Mouse (Mus musculus): ENCODE results near the gene Rcl1.
A peak's percentile ranks its signal among the peaks of the same experiment; 100 is the strongest.

Gene Rcl1

DNA sequence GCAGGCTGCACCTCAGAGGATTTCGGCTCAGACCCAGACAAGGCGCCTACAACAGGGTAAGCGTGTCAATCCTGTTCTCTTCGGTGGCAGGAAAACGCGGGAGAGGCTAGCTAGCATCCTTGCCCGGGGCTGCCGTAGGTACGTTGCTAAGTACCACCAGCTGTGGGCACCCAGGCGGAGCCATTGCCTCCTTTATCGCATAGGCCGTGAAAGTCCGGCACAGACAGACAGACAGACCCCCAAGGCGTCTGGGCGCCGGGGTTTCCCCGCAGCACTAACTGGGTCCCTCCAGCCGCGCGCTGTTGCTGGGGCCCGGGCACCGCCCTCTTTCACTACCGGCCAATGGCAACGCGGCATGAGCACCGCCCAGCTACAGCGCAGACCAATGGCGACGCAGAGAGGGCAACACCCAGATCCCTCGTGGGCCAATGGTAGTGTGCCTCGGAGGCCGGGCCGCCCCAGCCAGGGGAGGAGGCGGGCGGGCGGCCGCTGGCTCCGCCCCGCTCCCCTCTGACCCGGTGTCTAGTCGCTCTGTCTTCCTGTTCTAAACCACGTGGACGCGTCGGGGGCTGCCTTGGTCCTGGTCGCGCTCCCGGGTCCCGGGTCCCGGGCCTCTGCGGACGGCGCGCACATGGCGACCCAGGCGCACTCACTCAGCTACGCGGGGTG lies at the start of gene Rcl1:
TSS of gene Rcl1 (plus strand) at position 502 of the 669 bp plus-strand sequence.
- peak; percentile 93 for DNase-seq (ENCODE audit: low spot score)

DNA sequence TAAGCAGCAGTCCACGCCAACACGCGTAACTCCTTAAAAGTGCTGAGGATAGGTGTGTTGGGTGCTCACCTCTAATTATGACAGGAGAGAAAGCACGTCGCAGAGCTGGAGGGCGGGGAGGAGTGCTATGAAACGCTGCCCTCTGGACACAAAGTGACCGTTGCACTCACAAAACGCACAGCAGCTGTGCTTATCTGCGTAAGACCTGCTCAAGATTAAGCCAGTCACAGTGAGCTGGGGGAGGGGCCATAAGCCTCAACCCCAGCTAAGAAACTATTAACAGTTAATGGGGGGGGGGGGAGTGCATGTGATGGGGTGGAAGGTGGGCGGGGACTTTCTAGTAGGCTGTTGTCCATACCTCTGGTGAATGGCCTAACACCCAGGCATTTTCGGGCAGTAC lies 48.4 kb upstream of the Rcl1 start:
- no peak for DNase-seq (ENCODE audit: low spot score)

DNA sequence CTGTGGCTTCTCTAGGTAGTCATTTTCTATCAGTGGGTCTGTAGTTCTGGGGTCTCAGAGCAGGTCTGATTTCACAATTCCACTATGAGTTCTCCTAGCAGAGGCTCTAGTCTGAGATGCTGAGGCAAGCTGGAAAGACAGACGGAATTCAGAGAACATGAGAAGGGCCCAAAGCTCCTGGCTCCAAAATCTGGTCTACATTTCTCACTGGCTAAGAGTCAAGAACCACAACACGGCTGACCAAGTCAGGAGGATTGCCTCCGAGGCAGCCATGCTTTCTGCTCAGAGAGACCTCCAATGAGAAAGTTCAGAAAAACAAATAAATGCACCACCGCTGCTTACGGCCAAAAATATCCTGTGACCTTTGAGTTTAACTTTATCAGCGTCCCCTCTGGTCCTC lies 46.6 kb upstream of the Rcl1 start:
- no peak for DNase-seq (ENCODE audit: low spot score)

DNA sequence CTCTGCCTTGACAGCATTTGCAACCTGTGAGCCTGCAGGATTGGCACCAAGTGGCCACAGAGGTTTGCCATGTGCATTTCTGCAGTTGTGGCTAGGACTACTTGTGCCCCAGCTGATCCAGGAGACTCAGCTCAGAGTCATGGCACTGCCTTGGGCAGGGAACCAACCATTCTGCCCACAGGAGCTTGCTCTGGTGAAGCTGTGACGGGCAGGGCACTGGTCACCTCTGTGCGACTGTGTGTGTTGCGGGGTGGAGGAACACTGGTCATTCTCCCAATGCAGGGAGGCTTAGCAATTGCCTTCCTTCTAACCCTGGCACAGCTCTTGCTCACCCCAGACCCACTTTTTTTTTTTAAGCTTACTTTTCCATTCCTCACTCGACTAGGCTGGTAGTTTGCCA lies 45.7 kb upstream of the Rcl1 start:
- no peak for DNase-seq (ENCODE audit: low spot score)

DNA sequence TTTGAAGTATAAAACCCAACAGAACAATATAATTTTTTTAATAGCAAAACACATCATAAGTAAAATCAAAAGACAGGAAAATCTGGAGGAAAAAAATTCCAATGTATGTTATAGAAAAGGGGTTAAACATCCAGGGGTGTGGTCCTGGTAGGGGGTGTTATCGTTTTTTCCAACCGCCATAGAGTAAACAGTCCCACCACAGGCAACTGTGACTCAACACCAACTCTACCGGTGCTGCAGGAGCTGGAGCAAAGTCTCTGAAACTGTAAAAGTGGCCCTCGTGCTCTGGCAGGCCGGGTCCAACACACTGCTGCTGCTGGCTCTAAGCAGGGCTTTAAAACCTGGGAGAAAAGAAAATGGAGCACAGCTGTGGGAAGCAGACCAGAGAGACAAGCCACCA lies 42.4 kb upstream of the Rcl1 start:
- DNase-seq (ENCODE audit: low spot score): no peak

DNA sequence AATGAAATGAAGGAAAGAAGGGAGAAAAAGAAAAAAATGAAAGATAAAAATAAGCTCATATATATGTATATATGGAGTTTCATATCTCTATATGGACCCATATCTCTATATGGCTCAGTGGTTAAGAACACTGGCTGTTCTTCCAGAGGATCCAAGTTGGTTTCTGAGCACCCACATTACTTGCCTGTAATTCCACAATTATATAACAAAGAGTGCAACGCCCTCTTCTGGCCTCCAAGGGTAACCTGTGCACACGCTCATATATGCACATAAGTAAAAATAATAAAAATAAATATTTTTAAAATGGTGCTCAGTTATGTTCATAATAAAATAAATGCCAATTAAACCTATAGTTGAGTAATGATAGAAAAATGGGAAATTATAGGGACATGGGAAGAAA lies 41.5 kb upstream of the Rcl1 start:
- no peak for DNase-seq (ENCODE audit: low spot score)

DNA sequence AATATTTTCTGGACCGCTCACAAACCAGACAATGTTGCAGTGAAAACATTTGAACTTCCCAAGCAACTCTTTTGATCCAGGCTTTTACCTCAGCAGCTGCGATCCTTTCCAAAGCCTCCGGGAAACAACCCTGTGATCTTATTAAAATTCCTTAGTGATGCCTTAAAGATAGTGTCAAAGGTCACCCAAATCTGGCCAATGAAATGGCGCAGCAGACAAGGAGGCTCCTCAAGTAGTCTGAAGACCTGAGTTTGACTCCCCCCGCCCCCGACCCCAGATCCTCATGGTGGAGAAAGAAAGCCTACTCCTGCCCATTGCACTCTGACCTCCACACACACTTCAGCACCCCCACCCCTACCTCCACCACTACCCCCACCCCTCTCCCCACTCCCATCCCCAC lies 40.9 kb upstream of the Rcl1 start:
- DNase-seq (ENCODE audit: low spot score): no peak

DNA sequence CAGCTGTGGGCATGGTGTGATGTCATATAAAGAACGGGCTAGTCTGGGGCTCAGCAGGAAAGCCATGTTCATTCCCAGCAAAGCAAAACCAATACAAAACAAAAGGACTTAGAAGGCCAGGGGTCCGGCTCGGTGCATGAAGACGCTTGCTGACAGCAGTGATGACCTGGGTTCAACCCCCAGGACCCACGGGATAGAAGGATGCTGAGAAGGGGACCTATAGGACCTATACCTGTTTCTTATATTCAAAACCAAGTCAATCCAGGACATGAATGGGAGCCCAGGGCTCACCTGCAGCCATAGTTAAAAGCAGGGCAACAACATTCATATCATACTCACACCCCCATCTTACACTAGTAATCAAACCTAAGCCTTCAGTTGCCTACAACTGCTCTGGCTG lies 38.2 kb upstream of the Rcl1 start:
- no peak for DNase-seq (ENCODE audit: low spot score)

DNA sequence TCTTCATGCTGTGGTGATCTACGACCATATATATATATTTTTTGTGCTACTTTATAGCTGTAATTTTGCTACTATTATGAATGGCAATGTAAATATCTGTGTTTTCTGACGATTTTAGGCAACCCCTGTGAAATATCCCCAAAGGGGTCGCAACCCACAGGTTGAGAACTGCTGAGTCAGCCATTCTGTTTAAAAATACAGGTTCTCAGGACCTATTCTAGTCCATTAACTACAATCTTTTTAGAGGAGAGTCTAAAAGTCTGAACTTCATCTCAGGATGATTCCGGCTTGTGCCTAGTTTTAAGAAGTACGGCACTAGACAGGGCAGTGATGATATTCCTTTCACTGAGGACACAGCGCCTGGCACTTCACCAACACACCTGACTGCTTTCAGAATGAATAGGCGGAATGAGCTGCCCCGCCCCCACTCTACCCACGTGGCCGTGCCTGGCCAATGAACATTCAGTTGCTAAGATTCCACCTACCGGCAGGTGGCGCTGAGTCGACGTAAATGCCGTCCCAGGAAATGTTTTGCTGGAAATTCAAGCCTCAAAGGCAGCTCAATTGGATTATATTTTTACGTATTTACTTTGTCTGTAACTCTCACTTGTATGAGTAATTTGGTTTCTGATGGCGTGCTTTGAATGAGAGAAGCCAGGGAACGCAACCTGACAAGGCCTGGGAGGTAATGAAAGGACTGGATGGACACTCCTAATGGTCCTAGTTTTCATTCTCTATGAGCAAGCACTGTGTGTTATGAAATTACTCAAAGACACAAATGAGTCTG lies 37.4 kb upstream of the Rcl1 start:
- DNase-seq (ENCODE audit: low spot score): peak; percentile 73

DNA sequence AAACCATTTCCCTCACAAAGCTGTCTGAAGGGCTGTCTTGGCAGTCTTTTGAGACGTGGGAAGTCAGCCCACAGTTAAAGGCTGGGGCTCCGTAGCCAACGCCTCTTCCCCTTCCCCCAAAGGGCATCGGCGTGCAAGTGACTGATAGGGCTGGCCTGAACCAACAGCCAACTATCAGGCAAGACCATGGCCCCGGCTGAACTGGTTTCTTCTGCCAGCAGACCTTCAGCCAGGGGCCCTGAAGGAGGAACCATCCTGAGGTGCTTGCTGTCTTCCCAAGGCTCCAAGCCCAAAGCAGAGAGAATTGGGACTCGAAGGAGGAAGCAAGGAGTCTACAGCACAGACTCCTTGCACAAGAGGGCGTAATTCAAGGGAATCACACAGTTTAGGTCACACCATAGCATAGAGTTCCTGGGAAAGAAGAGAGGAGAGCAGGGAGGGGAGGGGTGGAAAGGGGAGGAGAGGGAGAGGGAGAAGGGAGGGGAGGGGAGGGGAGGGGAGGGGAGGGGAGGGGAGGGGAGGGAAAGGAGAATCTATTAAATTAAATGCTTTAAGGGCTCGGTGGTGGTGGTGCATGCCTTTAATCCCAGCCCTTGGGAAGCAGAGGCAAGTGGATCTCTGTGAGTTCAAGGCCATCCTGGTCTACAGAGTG lies 36.6 kb upstream of the Rcl1 start:
- peak; percentile 15 for DNase-seq (ENCODE audit: low spot score)

DNA sequence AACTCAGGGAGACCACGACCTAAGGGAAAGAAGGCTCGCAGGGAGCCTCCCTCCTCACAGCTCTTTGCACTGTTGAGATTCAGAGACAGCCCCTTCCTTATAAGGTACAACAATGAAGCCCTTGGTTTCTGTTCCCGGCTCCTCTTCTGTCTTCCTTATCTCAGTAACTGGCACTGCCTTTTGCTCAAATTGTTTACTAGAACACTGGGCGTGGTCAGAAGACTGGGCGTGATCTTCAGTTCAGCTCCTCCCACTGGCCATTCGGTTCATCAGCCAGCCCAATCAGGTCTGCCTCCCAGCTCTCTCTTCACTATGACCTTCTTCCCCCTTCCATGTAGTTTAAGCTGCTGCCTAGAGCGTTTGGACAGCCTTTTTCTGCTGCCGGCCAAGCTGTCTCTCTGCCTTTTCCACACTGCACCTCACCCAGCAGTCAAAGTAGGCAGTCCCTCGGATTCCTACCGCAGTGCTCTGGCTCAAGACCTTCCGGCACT lies 34.1 kb upstream of the Rcl1 start:
- DNase-seq (ENCODE audit: low spot score): peak; percentile 81

DNA sequence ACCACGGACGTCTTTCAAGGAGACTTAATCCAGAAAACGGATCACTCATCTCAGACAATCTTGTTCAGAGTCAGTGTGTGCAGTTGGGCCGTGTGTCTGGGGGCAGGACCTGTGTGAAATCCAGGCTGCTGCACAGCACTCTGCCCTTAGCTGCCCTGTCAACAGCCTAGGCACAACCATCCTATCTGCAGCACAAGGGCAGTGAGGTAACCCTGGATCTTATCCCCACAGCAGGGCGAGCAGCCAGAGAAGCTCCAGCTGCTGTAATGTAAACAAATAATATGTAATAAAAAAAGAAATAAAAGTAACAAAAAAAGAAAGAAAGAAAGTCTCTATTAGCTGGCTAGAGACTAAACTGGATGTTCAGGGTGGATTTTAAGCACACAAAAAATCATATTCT lies 32.0 kb upstream of the Rcl1 start:
- no peak for DNase-seq (ENCODE audit: low spot score)

DNA sequence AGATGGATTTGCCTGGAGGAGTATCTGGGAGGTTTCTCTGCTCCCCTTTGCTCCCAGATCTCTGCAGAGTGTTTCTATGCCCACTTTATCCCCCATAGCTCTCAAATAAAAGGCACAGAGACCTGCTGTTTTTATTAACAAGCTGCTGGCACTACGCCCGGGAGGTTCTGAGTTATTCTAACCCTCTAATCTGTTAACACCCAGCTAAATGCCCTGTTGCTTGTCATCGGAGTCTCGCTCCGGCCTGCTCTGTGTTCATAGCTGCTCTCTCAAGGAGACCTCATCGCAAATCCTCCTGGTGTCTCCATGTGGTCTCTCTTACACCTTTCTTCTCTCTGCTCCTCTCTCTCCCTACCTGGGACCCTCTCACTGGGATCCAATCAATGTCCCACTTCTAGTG lies 26.4 kb upstream of the Rcl1 start:
- DNase-seq (ENCODE audit: low spot score): peak; percentile 36

DNA sequence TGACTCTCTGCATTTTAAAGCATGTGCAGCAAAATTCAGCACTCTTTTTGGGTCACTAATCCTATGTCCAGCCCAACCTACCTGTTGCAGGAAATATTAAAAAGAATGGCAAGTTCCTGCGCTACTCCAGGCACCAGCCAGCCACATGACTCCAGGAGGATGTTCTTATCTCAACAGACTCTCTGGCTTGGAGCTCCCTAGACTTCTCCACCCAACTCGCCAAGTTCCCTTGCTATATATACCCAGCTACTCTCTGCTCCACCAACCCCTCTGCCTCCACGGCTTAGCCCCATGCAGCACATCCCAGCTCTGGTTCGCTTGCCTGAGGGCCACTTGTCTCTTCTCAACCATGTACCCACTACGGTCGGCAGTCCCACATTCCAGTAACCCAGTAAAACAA lies 12.5 kb upstream of the Rcl1 start:
- DNase-seq (ENCODE audit: low spot score): no peak

DNA sequence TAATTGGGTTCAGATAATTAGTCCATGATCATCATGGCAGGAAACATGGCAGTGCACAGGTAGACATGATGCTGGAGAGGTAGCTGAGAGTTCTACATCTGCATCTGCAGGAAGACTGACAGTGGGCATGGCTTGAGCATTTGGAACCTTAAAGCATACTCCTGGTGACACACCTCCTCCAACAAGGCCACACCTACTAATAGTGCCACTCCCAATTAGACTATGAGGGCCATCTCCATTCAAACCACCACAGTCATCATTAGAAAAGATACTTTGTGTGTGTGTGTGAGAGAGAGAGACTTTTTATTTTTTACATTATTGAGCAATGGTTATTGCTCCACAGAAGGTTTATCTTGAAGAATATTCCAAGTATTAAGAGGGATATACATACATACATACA lies 9.0 kb upstream of the Rcl1 start:
- no peak for DNase-seq (ENCODE audit: low spot score)

DNA sequence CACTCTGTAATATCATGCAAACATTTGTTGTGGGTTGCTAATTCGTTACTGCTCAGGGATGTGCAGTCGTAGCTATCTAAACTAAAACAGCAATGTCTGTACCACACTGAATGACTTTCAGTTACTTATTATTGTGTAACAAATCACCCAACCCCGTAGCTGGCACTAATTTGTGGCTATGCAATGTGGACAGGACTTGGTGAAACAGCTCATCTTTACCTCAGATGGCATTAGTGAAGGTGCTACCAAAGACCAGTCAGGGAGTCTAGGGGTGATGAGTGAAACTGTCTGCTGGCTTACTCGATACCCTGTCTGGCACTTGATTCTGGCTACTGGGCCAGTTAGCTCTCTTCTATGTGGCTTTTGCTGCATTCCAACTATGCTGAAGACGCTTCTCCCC lies 2.1 kb upstream of the Rcl1 start:
- DNase-seq (ENCODE audit: low spot score): no peak

DNA sequence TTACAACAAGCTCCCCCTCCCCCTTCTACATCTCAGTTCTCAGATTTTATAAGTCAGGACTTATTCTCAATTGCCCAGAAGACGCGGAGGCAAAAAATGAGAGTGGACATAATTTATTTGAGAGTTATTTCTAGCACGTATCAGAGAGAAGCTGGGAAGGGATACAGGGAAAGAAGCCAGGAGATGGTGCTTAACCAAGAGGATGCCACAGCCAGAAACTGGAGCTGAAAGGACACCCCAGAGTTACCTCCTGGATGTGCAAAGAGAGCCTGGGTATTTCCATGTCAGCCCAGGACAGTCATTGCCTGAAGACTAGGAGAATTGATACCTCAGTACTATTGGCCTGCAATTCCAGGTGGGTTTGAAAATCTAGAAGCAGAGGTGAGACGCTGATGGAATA lies 1.6 kb upstream of the Rcl1 start:
- DNase-seq (ENCODE audit: low spot score): no peak

DNA sequence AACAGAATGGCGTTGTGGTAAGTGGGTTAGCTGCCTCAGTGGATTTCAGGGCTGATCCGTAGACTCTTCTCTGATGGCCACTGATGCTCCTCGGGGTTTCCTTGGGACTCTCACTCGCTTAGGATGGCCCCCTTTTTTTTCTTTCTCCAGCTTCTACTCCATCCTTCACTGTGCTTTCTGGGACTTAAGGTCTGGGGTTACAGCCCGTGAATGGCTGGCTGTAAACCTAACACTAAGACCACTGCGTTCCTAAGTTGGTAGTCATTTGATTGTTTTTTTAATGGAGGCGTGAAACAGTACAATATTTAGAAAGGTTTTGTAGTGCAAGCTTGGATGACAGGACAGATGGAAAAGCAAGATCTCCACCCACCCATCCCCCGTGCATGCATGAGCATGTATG lies 914 bp upstream of the Rcl1 start:
- no peak for DNase-seq (ENCODE audit: low spot score)

DNA sequence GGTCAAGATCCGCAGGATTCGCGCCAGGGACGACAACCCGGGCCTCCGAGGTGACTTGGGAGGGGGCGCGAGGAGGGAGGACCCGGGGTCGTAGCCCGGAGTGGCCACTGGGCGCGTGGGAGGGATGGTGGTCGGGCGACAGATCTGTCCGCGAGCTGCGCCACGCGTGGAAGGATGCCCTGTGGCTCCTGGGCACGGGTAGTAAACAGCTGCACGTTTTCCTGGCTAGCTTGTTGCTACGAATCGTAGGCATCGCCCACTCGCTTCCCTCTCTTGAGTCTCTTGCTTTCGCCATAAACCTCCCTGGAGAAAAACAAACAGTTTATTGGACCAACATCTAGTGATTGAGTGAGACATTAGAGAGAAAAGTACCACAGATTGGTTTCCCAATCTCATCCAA lies 416 bp downstream of the Rcl1 start:
- DNase-seq (ENCODE audit: low spot score): no peak

DNA sequence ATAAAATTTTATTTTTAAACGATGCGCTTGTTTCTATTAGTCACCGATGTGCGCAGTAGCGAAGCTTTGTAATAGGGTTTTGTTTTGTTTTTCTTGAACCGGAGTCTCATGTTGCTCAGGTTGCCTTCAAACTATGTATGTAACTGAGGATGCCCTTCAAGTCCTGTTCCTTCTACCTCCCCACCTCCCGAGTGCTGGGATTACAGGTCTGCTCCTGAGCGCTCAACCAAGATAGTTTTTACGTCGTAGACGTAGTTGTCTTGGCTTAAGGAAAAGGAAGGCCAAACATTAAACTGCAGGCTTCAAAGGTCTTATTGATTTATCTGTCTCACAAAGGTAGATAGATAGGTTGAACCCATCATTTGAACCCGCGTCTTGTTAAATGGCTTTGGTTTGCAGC lies 923 bp downstream of the Rcl1 start:
- DNase-seq (ENCODE audit: low spot score): no peak

DNA sequence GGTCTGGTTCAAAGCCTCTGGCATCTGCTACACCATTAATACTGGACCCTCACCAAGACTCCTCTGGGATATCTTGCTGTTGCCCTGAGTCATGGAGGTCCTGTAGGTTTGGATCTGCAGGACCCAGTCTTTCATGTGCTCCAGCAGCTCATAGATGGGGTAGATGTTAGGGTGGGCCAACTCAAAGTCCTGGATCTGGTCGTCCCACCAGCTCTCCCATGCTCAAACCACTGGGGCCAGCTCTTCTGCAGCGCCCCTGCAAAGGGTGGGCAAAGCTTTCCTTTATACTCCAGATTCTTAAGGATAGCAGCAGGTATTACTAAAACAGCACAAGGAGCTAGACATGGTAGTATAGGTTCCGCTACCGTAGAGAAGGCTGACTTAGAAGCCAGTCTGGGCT lies 4.6 kb downstream of the Rcl1 start:
- no peak for DNase-seq (ENCODE audit: low spot score)

DNA sequence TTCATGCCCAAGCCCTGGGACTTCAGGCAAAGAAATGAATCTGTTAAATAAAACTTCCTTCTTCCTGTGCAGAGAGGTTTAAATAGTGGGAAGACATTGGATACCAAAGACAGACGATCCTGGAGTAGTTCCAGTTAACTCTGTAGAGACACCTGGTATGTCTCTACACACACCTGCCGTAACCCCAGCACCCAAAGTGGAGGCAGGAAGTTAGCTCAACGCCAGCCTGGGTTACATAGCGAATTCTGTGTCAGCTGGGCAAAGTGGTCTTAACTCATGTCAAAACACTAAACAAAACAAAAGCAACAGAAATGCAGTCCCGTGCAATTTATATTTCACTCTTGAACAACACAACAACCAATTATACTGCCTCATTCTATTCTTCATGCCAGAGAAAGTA lies 5.1 kb downstream of the Rcl1 start:
- DNase-seq (ENCODE audit: low spot score): no peak

DNA sequence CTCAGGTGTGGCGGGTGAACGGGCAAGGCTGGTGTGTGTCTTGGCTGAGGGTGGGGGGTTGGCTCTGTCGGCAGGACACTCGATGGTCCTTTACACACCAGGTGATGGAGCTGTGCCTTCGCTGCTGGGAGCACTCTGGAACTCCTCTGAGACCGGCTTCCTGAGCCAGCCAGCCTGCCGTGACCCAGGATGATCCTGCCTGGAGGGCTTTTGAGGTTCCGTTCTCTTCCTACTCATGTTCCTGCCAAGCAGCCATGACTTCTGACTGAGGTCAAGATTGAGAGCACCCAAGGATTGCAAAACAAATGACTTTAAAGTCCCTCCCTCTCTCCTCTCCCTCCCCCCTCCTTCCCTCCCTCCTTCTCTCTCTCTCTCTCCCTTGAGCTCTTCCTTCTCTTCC lies 11.5 kb downstream of the Rcl1 start:
- DNase-seq (ENCODE audit: low spot score): peak; percentile 47
